Comparison of ENCODE assay signal across 8 mouse cellular contexts in genomic region chr11:51582713-51583112, GRCm38 (mm10). TPM values are rescaled to one million over a fixed set of nuclear protein-coding genes. Genes with fewer than 3 reads are reported as not detected.
A peak's percentile ranks its signal among the peaks of the same experiment; 100 is the strongest.
DNase-seq lines count a peak whose midpoint lies in the region; ATAC-seq and TF ChIP-seq lines count a peak whose summit lies in the region.

No protein-coding gene starts in this region.

- DNase-seq in liver (peak; percentile 83), adipocyte (ENCODE audit: low spot score) (peak; percentile 82)
- peak; percentile 64 to 72 for DNase-seq in heart, postnatal 36 days
- peak; percentile 71 for DNase-seq in limb, embryonic 14.5 days (ENCODE audit: low spot score)
- peak; percentile 75 for DNase-seq in thymus, postnatal 14 days

- no peak for TF ChIP-seq POLR2A in limb, embryonic 14.5 days (IDR thresholded peaks at IDR 0.05; ENCODE audit: borderline replicate concordance, extremely low read depth, insufficient read depth, insufficient read length)
- no peak for TF ChIP-seq POLR2A in olfactory bulb, adult 2 months (IDR thresholded peaks at IDR 0.05; ENCODE audit: insufficient read depth, low read depth, low read length)

- H3K9ac ChIP-seq in liver, embryonic 12.5 days = no peak overlapping the region
- no peak overlapping the region for H3K9ac ChIP-seq in limb, embryonic 14.5 days (ENCODE audit: low read depth, low read length, severe bottlenecking)

- H3K4me1 ChIP-seq in liver, embryonic 12.5 days = peaks cover 50% of the 10 kb centered on the region
- H3K4me1 ChIP-seq in limb, embryonic 14.5 days (ENCODE audit: control insufficient read depth, insufficient read depth, low read length) = peaks cover 8% of the 10 kb centered on the region
- peaks cover 12% of the 10 kb centered on the region for H3K4me1 ChIP-seq in olfactory bulb, adult 2 months (ENCODE audit: control insufficient read depth, insufficient read depth, low read length)

- H3K27me3 ChIP-seq in liver, embryonic 12.5 days (replicated peaks) = no peaks in the 10 kb centered on the region
- H3K27me3 ChIP-seq in limb, embryonic 14.5 days (ENCODE audit: control insufficient read depth, insufficient read depth, low read length) = no peaks in the 10 kb centered on the region

- H3K4me2 ChIP-seq in liver, embryonic 12.5 days = no peak overlapping the region
- H3K4me2 ChIP-seq in limb, embryonic 14.5 days (replicated peaks; ENCODE audit: low read depth, low read length, severe bottlenecking) = no peak overlapping the region

- intact Hi-C loops in heart, postnatal 36 days (cut with DNase I) = loop anchor here (1.0 to 10.0 kb wide), 2 partner anchors 43 to 652 kb away; partner anchors contain the start of gene Skp1a

- TF ChIP-seq CTCF in olfactory bulb, adult 2 months (IDR thresholded peaks at IDR 0.05; ENCODE audit: insufficient read depth, low read depth, low read length) = peak; percentile 34; the same call in 1 of the 2 replicates

- peaks cover 21% of the 10 kb centered on the region for H3K36me3 ChIP-seq in liver, embryonic 12.5 days
- H3K36me3 ChIP-seq in limb, embryonic 14.5 days (ENCODE audit: control insufficient read depth, insufficient read depth, low read length) = peaks cover 20% of the 10 kb centered on the region

- no peak overlapping the region for H3K4me3 ChIP-seq in liver, embryonic 12.5 days
- H3K4me3 ChIP-seq in limb, embryonic 14.5 days (replicated peaks; ENCODE audit: low read length) = no peak overlapping the region
- no peak overlapping the region for H3K4me3 ChIP-seq in olfactory bulb, adult 2 months (ENCODE audit: insufficient read depth, low read depth, low read length)

- H3K9me3 ChIP-seq in liver, embryonic 12.5 days (replicated peaks) = no peaks in the 10 kb centered on the region
- H3K9me3 ChIP-seq in limb, embryonic 14.5 days (ENCODE audit: control insufficient read depth, low read length) = no peaks in the 10 kb centered on the region

- ATAC-seq in liver, embryonic 12.5 days = no peak
- peak; percentile 37 for ATAC-seq in common myeloid progenitor, adult 5-6 weeks (replicated peaks; ENCODE audit: low read depth, poor library complexity, severe bottlenecking)
- no peak for ATAC-seq in limb, embryonic 14.5 days (ENCODE audit: low FRiP score, low read depth)

- WGBS in liver, embryonic 12.5 days (ENCODE audit: insufficient replicate concordance) = 21% methylated on average over 8 of the region's 8 CpGs
- WGBS in limb, embryonic 14.5 days = 20% methylated on average over 8 of the region's 8 CpGs
- 34% methylated on average over 8 of the region's 8 CpGs for whole genome bisulfite sequencing in olfactory bulb, adult 2 months

- H3K27ac ChIP-seq in liver, embryonic 12.5 days = no peak overlapping the region
- H3K27ac ChIP-seq in limb, embryonic 14.5 days (replicated peaks; ENCODE audit: low read depth, low read length) = no peak overlapping the region
- no peak overlapping the region for H3K27ac ChIP-seq in olfactory bulb, adult 2 months (ENCODE audit: insufficient read depth, low read depth, low read length)

RNA-seq across cellular contexts. Expression of gene Phykpl, which starts 1.8 kb away (rescaled TPM):
- 20.1 and 22.2 TPM in 2 replicates for polyA plus RNA-seq in liver, embryonic 12.5 days (2016; fragmentation: Nextera tagmentation; extraction: Ambion mirVana)
- total RNA-seq in common myeloid progenitor, adult 5-6 weeks (2017) = 16.1 and 21.2 TPM in 2 replicates
- total RNA-seq in heart, postnatal 36 days (2021) = 10 to 100 TPM in 1 of 2 experiments, 1 to 10 TPM in 1; 9.8 to 10.2 TPM
- 20.5 and 21.5 TPM in 2 replicates for polyA plus RNA-seq in limb, embryonic 14.5 days (2012; rRNA removed)
- 16.7 and 17.7 TPM in 2 replicates for polyA plus RNA-seq in limb, embryonic 14.5 days (2014; fragmentation: Nextera tagmentation; extraction: Ambion mirVana)
- polyA plus RNA-seq in olfactory bulb, adult 2 months (2012; ENCODE audit: insufficient read depth, insufficient read length, low replicate concordance, missing spikeins) = not detected in 2 replicates

RNA-seq across cellular contexts. Expression of gene Hnrnpab, which starts 23.9 kb away (rescaled TPM):
- polyA plus RNA-seq in liver, embryonic 12.5 days (2016; fragmentation: Nextera tagmentation; extraction: Ambion mirVana) = 503 and 514 TPM in 2 replicates
- 1,082 and 1,177 TPM in 2 replicates for total RNA-seq in common myeloid progenitor, adult 5-6 weeks (2017)
- total RNA-seq in heart, postnatal 36 days (2021) = 100 to 1,000 TPM; 135 to 143 TPM
- polyA plus RNA-seq in limb, embryonic 14.5 days (2012; rRNA removed) = 465 and 516 TPM in 2 replicates
- polyA plus RNA-seq in limb, embryonic 14.5 days (2014; fragmentation: Nextera tagmentation; extraction: Ambion mirVana) = 480 and 522 TPM in 2 replicates
- 230 and 328 TPM in 2 replicates for polyA plus RNA-seq in olfactory bulb, adult 2 months (2012; ENCODE audit: insufficient read depth, insufficient read length, low replicate concordance, missing spikeins)

RNA-seq across cellular contexts. Expression of gene Nhp2, which starts 36.8 kb away (rescaled TPM):
- 217 and 228 TPM in 2 replicates for polyA plus RNA-seq in liver, embryonic 12.5 days (2016; fragmentation: Nextera tagmentation; extraction: Ambion mirVana)
- total RNA-seq in common myeloid progenitor, adult 5-6 weeks (2017) = 115 and 170 TPM in 2 replicates
- 10 to 100 TPM; 20.2 to 25.2 TPM for total RNA-seq in heart, postnatal 36 days (2021)
- 77.9 and 89.0 TPM in 2 replicates for polyA plus RNA-seq in limb, embryonic 14.5 days (2012; rRNA removed)
- 165 and 176 TPM in 2 replicates for polyA plus RNA-seq in limb, embryonic 14.5 days (2014; fragmentation: Nextera tagmentation; extraction: Ambion mirVana)
- polyA plus RNA-seq in olfactory bulb, adult 2 months (2012; ENCODE audit: insufficient read depth, insufficient read length, low replicate concordance, missing spikeins) = not detected in 2 replicates

RNA-seq across cellular contexts. Expression of gene Rmnd5b, which starts 53.0 kb away (rescaled TPM):
- 30.4 and 34.4 TPM in 2 replicates for polyA plus RNA-seq in liver, embryonic 12.5 days (2016; fragmentation: Nextera tagmentation; extraction: Ambion mirVana)
- 15.5 and 15.8 TPM in 2 replicates for total RNA-seq in common myeloid progenitor, adult 5-6 weeks (2017)
- total RNA-seq in heart, postnatal 36 days (2021) = 10 to 100 TPM; 14.5 to 16.0 TPM
- 49.3 and 57.9 TPM in 2 replicates for polyA plus RNA-seq in limb, embryonic 14.5 days (2012; rRNA removed)
- polyA plus RNA-seq in limb, embryonic 14.5 days (2014; fragmentation: Nextera tagmentation; extraction: Ambion mirVana) = 57.4 and 59.7 TPM in 2 replicates
- not detected in 2 replicates for polyA plus RNA-seq in olfactory bulb, adult 2 months (2012; ENCODE audit: insufficient read depth, insufficient read length, low replicate concordance, missing spikeins)

Comparison
In these comparisons a context has a peak if more than half of its experiments do, and no peak if none do; other contexts are left out.
1. RNA of gene Nhp2, which starts 36.8 kb away (polyA plus RNA-seq): 217 to 228 TPM in liver, embryonic 12.5 days and 77.9 to 176 TPM in limb, embryonic 14.5 days; not detected in olfactory bulb, adult 2 months; every median in the first group is over 10 times any median in the second.
2. Peak in every context shown above with its lines, with median percentiles within 50 percentile points of each other: DNase-seq.